In the genomic region with DNA sequence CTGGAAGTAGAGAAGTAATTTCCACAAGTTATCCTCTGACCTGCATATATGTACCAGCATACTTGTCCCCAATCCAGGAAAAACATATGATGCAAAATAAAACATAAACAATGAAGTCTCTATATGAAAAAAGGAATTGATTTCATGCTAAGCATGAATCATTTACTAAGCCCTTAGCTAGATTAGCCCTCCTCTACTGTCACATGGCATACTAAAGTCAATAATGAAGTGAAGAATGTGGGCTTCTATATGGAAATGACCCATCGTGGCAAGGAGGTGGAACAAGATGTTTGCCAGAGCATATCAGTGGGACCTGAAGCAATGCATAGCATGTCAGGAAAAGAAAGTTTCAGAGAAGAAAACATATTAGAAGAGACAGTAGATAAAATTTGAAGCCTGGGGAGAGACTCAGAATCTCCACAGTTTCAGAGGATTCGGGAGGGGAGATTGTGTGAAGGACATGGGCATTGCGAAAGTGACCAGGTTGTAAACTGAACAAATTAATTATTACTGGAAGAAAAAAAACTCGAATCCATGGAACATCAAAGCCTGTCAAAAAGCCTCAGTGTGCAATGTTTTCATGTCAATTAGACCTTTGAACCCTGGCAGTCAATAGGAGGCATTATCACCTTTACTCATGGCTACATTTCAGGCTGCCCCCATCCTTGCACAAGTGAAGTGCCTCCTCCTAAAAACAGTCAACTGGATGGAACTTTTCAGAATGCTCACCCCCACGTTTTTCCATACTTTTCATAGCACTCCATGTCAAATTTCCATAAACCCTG, we compare ENCODE assay signal across 25 mouse cellular contexts. TPM values are rescaled to one million over a fixed set of nuclear protein-coding genes. Genes with fewer than 3 reads are reported as not detected.
A peak's percentile ranks its signal among the peaks of the same experiment; 100 is the strongest.
DNase-seq lines count a peak whose midpoint lies in the region; ATAC-seq and TF ChIP-seq lines count a peak whose summit lies in the region.
"Had no signal": no experiment of that assay in that cellular context is flagged by ENCODE, and none has a peak within 500 bp of the region (broad histone marks: within the 10 kb centered on the region; RNA-seq: fewer than 3 reads in every experiment).

No protein-coding gene starts in this region.

- no peak overlapping the region for H3K4me3 ChIP-seq in liver, adult 2 months (ENCODE audit: insufficient read depth, low read depth, low read length)
- no peak overlapping the region for H3K4me3 ChIP-seq in liver, embryonic 12.5 days
- no peak overlapping the region for H3K4me3 ChIP-seq in liver, embryonic 16.5 days (ENCODE audit: low read depth, low read length)
- H3K4me3 ChIP-seq in liver, postnatal 0 days (ENCODE audit: low read depth, low read length) = no peak overlapping the region
- H3K4me3 ChIP-seq in liver, embryonic 11.5 days (ENCODE audit: low read depth, low read length) = no peak overlapping the region

- TF ChIP-seq POLR2A in liver, adult 2 months (IDR thresholded peaks at IDR 0.05; ENCODE audit: extremely low read depth, insufficient read depth, low read length) = no peak

- no peaks in the 10 kb centered on the region for H3K79me2 ChIP-seq in liver, adult 2 months (ENCODE audit: control insufficient read depth, insufficient read depth, low read length)

- H3K4me1 ChIP-seq in liver, adult 2 months (ENCODE audit: control insufficient read depth, insufficient read depth, low read length) = peaks cover 2% of the 10 kb centered on the region; the same call in 1 of the 2 replicates
- H3K4me1 ChIP-seq in liver, embryonic 12.5 days = no peaks in the 10 kb centered on the region
- no peaks in the 10 kb centered on the region for H3K4me1 ChIP-seq in liver, embryonic 16.5 days (ENCODE audit: control insufficient read depth, low read depth, low read length)
- H3K4me1 ChIP-seq in liver, postnatal 0 days (ENCODE audit: insufficient read depth) = no peaks in the 10 kb centered on the region
- H3K4me1 ChIP-seq in liver, embryonic 11.5 days (replicated peaks; ENCODE audit: control insufficient read depth, insufficient read depth, low read length) = no peaks in the 10 kb centered on the region

- no peak overlapping the region for H3K27ac ChIP-seq in liver, adult 2 months (replicated peaks; ENCODE audit: insufficient read depth, low read depth, low read length)
- no peak overlapping the region for H3K27ac ChIP-seq in liver, embryonic 12.5 days
- no peak overlapping the region for H3K27ac ChIP-seq in liver, embryonic 16.5 days (ENCODE audit: low read length)
- peak overlapping the region; percentile 62; the same call in 1 of the 2 replicates for H3K27ac ChIP-seq in liver, postnatal 0 days (ENCODE audit: low read depth)
- no peak overlapping the region for H3K27ac ChIP-seq in liver, embryonic 11.5 days (ENCODE audit: low read depth, low read length)

- no peak; the same call in none of the 2 replicates for TF ChIP-seq EP300 in liver, postnatal 0 days (IDR thresholded peaks at IDR 0.05; ENCODE audit: low read depth)

- ATAC-seq in liver, embryonic 12.5 days = no peak
- ATAC-seq in liver, embryonic 16.5 days (ENCODE audit: low read depth) = peak; percentile 56
- ATAC-seq in liver, postnatal 0 days = peak; percentile 76
- no peak for ATAC-seq in liver, embryonic 11.5 days (replicated peaks; ENCODE audit: low FRiP score)
- ATAC-seq: activated CD4-positive, CD25-positive, alpha-beta regulatory T cell, adult 4 months; CD4-positive, CD25-positive, alpha-beta regulatory T cell, adult 4 months; Patski had no signal

- DNase-seq in liver, adult 2 months (ENCODE audit: extremely low read depth, low read depth, low spot score) = peak; percentile 83
- no peak for DNase-seq in liver
- DNase-seq in liver, postnatal 0 days = peak; percentile 24
- DNase-seq in liver, embryonic 11.5 days (ENCODE audit: low spot score) = no peak
- DNase-seq: adrenal gland, adult 8-10 months; adrenal gland, postnatal 10 days; adrenal gland, postnatal 14 days; adrenal gland, postnatal 25 days; adrenal gland, postnatal 36 days; B cell, adult 2 months; cerebellum, adult 11 months; cerebellum, adult 11-12 months; cerebellum, adult 18-20 months had no signal

- H3K9ac ChIP-seq in liver, adult 2 months (ENCODE audit: low read depth, low read length) = no peak overlapping the region
- no peak overlapping the region for H3K9ac ChIP-seq in liver, embryonic 12.5 days
- no peak overlapping the region for H3K9ac ChIP-seq in liver, embryonic 16.5 days (ENCODE audit: low read depth, low read length)
- no peak overlapping the region for H3K9ac ChIP-seq in liver, postnatal 0 days (replicated peaks)
- H3K9ac ChIP-seq in liver, embryonic 11.5 days (ENCODE audit: low read depth, low read length) = no peak overlapping the region

- H3K36me3 ChIP-seq in liver, adult 2 months (ENCODE audit: control insufficient read depth, insufficient read depth, low read length) = no peaks in the 10 kb centered on the region
- no peaks in the 10 kb centered on the region for H3K36me3 ChIP-seq in liver, embryonic 12.5 days
- H3K36me3 ChIP-seq in liver, embryonic 16.5 days (ENCODE audit: control insufficient read depth, insufficient read depth) = no peaks in the 10 kb centered on the region
- no peaks in the 10 kb centered on the region for H3K36me3 ChIP-seq in liver, postnatal 0 days (replicated peaks; ENCODE audit: insufficient read depth, low read length)
- H3K36me3 ChIP-seq in liver, embryonic 11.5 days (ENCODE audit: control insufficient read depth, insufficient read depth, low read length) = no peaks in the 10 kb centered on the region
- H3K36me3 ChIP-seq: G1E had no signal

- 0 out of 2 replicates have a peak, but pooled peaks cover 15% of the 10 kb centered on the region for H3K9me3 ChIP-seq in liver, embryonic 12.5 days (replicated peaks)
- H3K9me3 ChIP-seq in liver, embryonic 16.5 days (replicated peaks; ENCODE audit: control insufficient read depth, low read length) = no peaks in the 10 kb centered on the region
- H3K9me3 ChIP-seq in liver, postnatal 0 days (ENCODE audit: low read length) = no peaks in the 10 kb centered on the region
- H3K9me3 ChIP-seq in liver, embryonic 11.5 days (ENCODE audit: control insufficient read depth, low read length) = peaks cover 10% of the 10 kb centered on the region
- H3K9me3 ChIP-seq: G1E had no signal

- 16% methylated on average over 5 of the region's 5 CpGs for WGBS in liver, adult 2 months
- WGBS in liver, embryonic 12.5 days (ENCODE audit: insufficient replicate concordance) = 41% methylated on average over 5 of the region's 5 CpGs
- 30% methylated on average over 5 of the region's 5 CpGs for WGBS in liver, embryonic 16.5 days (ENCODE audit: insufficient replicate concordance)
- 35% methylated on average over 5 of the region's 5 CpGs for WGBS in liver, postnatal 0 days (ENCODE audit: insufficient replicate concordance)
- 52% methylated on average over 5 of the region's 5 CpGs for WGBS in liver, embryonic 11.5 days

- no peak overlapping the region for H3K4me2 ChIP-seq in liver, embryonic 12.5 days
- H3K4me2 ChIP-seq in liver, embryonic 16.5 days (ENCODE audit: low read depth, low read length) = no peak overlapping the region
- no peak overlapping the region for H3K4me2 ChIP-seq in liver, postnatal 0 days (ENCODE audit: low read depth, low read length)
- H3K4me2 ChIP-seq in liver, embryonic 11.5 days = no peak overlapping the region

- no peak for TF ChIP-seq CTCF in liver, adult 2 months (IDR thresholded peaks at IDR 0.05; ENCODE audit: low read depth, low read length)
- no peak for TF ChIP-seq CTCF in liver, postnatal 0 days (IDR thresholded peaks at IDR 0.05; ENCODE audit: low read depth)

- H3K27me3 ChIP-seq in liver, adult 2 months (ENCODE audit: control insufficient read depth, insufficient read depth, low read length) = peaks cover 10% of the 10 kb centered on the region; the same call in 1 of the 2 replicates
- no peaks in the 10 kb centered on the region for H3K27me3 ChIP-seq in liver, embryonic 12.5 days (replicated peaks)
- no peaks in the 10 kb centered on the region for H3K27me3 ChIP-seq in liver, embryonic 16.5 days (ENCODE audit: control insufficient read depth, insufficient read depth, low read depth, low read length)
- no peaks in the 10 kb centered on the region for H3K27me3 ChIP-seq in liver, postnatal 0 days (ENCODE audit: insufficient read depth, low read length)
- H3K27me3 ChIP-seq in liver, embryonic 11.5 days (replicated peaks; ENCODE audit: control insufficient read depth, insufficient read depth, low read length) = no peaks in the 10 kb centered on the region
- H3K27me3 ChIP-seq: CH12.LX, Patski had no signal

RNA-seq across cellular contexts. Expression of gene Cyp3a16, which starts 5.0 kb away (rescaled TPM):
- 0.27 and 201 TPM in 2 replicates for total RNA-seq in liver, adult 2 months (2014; rRNA removed)
- polyA plus RNA-seq in liver, adult 2 months (2012; rRNA removed) = 1.0 and 33.3 TPM in 2 replicates
- 0.07 TPM in 1 of 2 replicates, not detected in the other for polyA plus RNA-seq in liver, embryonic 12.5 days (2016; fragmentation: Nextera tagmentation; extraction: Ambion mirVana)
- polyA plus RNA-seq in liver, embryonic 16.5 days (2015; fragmentation: Nextera tagmentation; extraction: Ambion mirVana) = 7.6 and 7.9 TPM in 2 replicates
- polyA plus RNA-seq in liver, postnatal 0 days (2015; fragmentation: Nextera tagmentation; extraction: Ambion mirVana) = 36.6 and 36.8 TPM in 2 replicates
- not detected in 2 replicates for polyA plus RNA-seq in liver, embryonic 11.5 days (2014; fragmentation: Nextera tagmentation; extraction: Ambion mirVana)
- total RNA-seq: adrenal gland, adult 8-10 months; adrenal gland, postnatal 25 days; adrenal gland, postnatal 36 days; CH12.LX; ES-E14; G1E; MEL had no signal
- polyA plus RNA-seq: activated CD4-positive, CD25-positive, alpha-beta regulatory T cell, adult 4 months; adrenal gland, adult 2 months; brain, embryonic 14.5 days; C2C12; CD4-positive, CD25-positive, alpha-beta regulatory T cell, adult 4 months; G1E; Patski had no signal

Comparison
In these comparisons a context has a peak if more than half of its experiments do, and no peak if none do; other contexts are left out.
1. DNase-seq: peak in liver, adult 2 months (single experiment) and liver, postnatal 0 days (single experiment); none in liver (single experiment) and liver, embryonic 11.5 days (single experiment).
2. ATAC-seq: peak in liver, embryonic 16.5 days (single experiment) and liver, postnatal 0 days (single experiment); none in liver, embryonic 12.5 days (single experiment) and liver, embryonic 11.5 days (single experiment).